Mouse (Mus musculus): ENCODE data around the gene Msl3l2. TPM values are rescaled to one million over a fixed set of nuclear protein-coding genes. Genes with fewer than 3 reads are reported as not detected.

Msl3l2 gene
- polyA plus RNA-seq, 1 experiment from 2014 or later: 5.1 TPM

DNA sequence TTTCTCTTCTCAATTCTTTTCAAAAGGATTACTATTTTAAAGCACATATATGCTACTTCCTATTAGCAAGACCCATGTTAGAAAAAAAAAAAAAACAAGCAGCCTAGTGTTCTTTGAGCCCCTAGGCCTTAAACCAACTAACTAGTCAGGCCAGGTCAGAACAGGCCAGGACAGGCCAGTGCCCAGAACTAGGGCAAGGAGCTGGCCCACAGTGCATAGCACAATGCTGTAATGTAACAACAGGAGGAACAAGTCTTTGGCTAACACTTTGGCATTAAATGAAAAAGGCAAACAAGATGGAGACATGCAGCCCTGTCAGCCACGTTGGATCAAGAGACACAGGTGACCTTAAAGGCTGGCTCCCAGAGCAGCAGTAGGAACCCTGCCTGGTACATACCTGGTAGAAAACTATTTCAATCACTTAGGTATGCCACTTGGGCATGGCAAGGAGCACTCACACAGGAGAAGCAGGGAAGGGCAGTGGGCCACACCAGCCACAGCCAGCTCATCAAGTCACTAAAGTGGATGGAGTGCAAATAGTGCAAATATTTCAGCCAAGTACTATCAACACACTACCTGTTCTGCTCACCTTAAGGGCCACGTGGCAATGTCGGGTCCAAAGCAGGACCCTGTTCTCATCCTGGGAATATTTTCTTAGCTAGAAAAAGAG is 6.9 kb upstream of the Msl3l2 start:
- Histone ChIP-seq H3K4me2 (replicated peaks; ENCODE audit: low read depth, low read length) (no peak overlapping the region), H3K9ac (replicated peaks; ENCODE audit: low read depth, low read length) (no peak overlapping the region), H3K27ac (ENCODE audit: low read length) (no peak overlapping the region), H3K9me3 (ENCODE audit: control insufficient read depth, low read depth, low read length) (no peaks in the 10 kb centered on the region), H3K27me3 (ENCODE audit: control insufficient read depth, insufficient read depth, low read length) (no peaks in the 10 kb centered on the region), H3K4me3 (ENCODE audit: low read depth, low read length) (no peak overlapping the region), H3K4me1 (ENCODE audit: control insufficient read depth, insufficient read depth, low read length) (no peaks in the 10 kb centered on the region), H3K36me3 (ENCODE audit: control insufficient read depth, insufficient read depth, low read length) (no peaks in the 10 kb centered on the region)
- 77% methylated on average over 3 of the region's 3 CpGs for WGBS
- ATAC-seq (ENCODE audit: insufficient number of reproducible peaks, insufficient read depth, low FRiP score, low read depth): no peak

DNA sequence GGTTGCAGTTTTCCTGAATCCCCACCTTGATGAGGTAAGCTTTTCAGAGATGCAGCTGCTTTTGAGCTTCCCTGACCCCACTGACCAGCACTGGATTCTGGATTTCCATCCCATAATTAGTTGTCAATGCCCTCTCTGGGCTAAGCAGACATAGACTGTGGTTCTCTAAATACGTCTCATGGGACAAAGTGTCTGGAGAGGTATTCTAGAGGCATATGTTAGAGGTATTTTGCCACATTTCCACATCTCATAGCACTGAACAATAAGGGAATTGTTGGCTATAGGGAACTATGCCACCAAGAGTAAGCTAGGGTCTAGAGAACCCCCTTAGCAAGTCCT is 248 bp downstream of the Msl3l2 start:
- Histone ChIP-seq H3K4me1 (ENCODE audit: control insufficient read depth, insufficient read depth, low read length) (no peaks in the 10 kb centered on the region), H3K36me3 (ENCODE audit: control insufficient read depth, insufficient read depth, low read length) (no peaks in the 10 kb centered on the region), H3K4me2 (replicated peaks; ENCODE audit: low read depth, low read length) (peak overlapping the region; percentile 42), H3K27me3 (ENCODE audit: control insufficient read depth, insufficient read depth, low read length) (no peaks in the 10 kb centered on the region), H3K4me3 (ENCODE audit: low read depth, low read length) (peak overlapping the region; percentile 22), H3K27ac (ENCODE audit: low read length) (no peak overlapping the region), H3K9ac (replicated peaks; ENCODE audit: low read depth, low read length) (0 out of 2 replicates have a peak overlapping the region, but pooled peaks have one; percentile 14), H3K9me3 (ENCODE audit: control insufficient read depth, low read depth, low read length) (no peaks in the 10 kb centered on the region)
- 50% methylated on average over 1 of the region's 1 CpGs for WGBS
- no peak for ATAC-seq (ENCODE audit: insufficient number of reproducible peaks, insufficient read depth, low FRiP score, low read depth)

DNA sequence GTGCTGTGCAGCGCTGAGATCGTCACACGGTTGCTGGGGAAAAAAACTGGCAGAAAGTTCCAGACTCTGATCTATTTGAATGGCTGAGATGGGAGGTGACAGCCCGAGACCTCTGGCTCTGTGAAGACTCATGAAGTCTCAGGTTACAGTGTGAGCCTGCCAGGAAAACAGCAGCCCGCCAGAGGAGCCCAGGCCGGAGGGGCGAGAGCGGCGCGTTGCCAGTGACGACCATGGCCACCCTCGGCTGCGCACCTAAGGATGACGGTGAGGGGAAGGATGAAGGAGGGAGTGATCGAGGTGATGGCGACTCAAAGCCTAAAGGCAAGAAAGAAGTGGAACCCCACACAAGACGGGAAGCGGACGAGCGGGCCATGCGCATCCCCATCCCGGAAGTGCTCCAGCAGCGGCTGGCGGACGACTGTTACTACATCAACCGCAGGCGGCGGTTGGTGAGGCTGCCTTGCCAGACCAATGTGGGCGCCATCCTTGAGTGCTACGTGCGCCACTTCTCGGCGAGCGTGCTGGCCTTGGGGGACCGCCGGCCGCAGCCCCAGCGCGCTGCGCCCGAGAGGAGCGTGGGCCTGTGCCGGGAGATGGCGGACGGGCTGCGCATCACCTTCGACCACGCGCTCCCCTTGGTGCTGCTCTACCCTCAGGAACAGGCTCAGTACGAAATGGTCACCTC is 8.4 kb downstream of the Msl3l2 start:
- H3K27ac ChIP-seq (ENCODE audit: low read length): peak overlapping the region; percentile 33; the same call in 1 of the 2 replicates
- peak overlapping the region; percentile 55 for H3K4me3 ChIP-seq (ENCODE audit: low read depth, low read length)
- WGBS: under 1% methylated on average over 50 of the region's 50 CpGs
- H3K9me3 ChIP-seq (ENCODE audit: control insufficient read depth, low read depth, low read length): no peaks in the 10 kb centered on the region
- peak overlapping the region; percentile 58 for H3K9ac ChIP-seq (replicated peaks; ENCODE audit: low read depth, low read length)
- peak overlapping the region; percentile 88 for H3K4me2 ChIP-seq (replicated peaks; ENCODE audit: low read depth, low read length)
- peak; percentile 88 for ATAC-seq (ENCODE audit: insufficient number of reproducible peaks, insufficient read depth, low FRiP score, low read depth)
- no peaks in the 10 kb centered on the region for H3K27me3 ChIP-seq (ENCODE audit: control insufficient read depth, insufficient read depth, low read length)
- H3K4me1 ChIP-seq (ENCODE audit: control insufficient read depth, insufficient read depth, low read length): peaks cover 10% of the 10 kb centered on the region
- no peaks in the 10 kb centered on the region for H3K36me3 ChIP-seq (ENCODE audit: control insufficient read depth, insufficient read depth, low read length)

DNA sequence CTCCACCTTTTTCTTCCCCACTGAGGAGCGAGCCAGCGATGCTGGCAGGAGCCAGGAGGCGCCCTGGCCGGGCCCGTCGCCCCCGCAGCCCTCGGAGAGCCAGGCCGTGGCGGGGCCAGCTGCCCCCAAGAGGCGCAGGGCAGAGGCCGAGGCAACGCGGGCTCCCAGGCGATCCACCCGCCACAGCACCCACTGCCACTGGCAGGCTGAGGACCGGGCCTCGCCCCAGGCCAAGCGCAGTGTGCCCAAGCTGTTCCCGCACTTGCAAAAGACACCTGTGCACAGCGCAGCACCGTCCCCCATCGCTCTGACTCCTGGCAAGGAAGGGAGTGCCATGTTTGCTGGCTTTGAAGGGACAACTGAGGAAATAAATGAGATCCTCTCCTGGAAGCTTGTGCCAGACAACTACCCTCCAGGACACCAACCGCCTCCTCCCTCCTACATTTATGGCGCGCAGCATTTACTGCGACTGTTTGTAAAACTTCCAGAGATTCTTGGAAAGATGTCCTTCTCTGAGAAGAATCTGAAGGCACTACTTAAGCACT is 9.0 kb downstream of the Msl3l2 start:
- H3K36me3 ChIP-seq (ENCODE audit: control insufficient read depth, insufficient read depth, low read length): no peaks in the 10 kb centered on the region
- peak; percentile 66 for ATAC-seq (ENCODE audit: insufficient number of reproducible peaks, insufficient read depth, low FRiP score, low read depth)
- no peaks in the 10 kb centered on the region for H3K27me3 ChIP-seq (ENCODE audit: control insufficient read depth, insufficient read depth, low read length)
- H3K4me1 ChIP-seq (ENCODE audit: control insufficient read depth, insufficient read depth, low read length): peaks cover 10% of the 10 kb centered on the region
- H3K4me2 ChIP-seq (replicated peaks; ENCODE audit: low read depth, low read length): peak overlapping the region; percentile 88
- H3K27ac ChIP-seq (ENCODE audit: low read length): peak overlapping the region; percentile 33; the same call in 1 of the 2 replicates
- no peaks in the 10 kb centered on the region for H3K9me3 ChIP-seq (ENCODE audit: control insufficient read depth, low read depth, low read length)
- peak overlapping the region; percentile 58 for H3K9ac ChIP-seq (replicated peaks; ENCODE audit: low read depth, low read length)
- 16% methylated on average over 27 of the region's 27 CpGs for WGBS
- peak overlapping the region; percentile 55 for H3K4me3 ChIP-seq (ENCODE audit: low read depth, low read length)

DNA sequence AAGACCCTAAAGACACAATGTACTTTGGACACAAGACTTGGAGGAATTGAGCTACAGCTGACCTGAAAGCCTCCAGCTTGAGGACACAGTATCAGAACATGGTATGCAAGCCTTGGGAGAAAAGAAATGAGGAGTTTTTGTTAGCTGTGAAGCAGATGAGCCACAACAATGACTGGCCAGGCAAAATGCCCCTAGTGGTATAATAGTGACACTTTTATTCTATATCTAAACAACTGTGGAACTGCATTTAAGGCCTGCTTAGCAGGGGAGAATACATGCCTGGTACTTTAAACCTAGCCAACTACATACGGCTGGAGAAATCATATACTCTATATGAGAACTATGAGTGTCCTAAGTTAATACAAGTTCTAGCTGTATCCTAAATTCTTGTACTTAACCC is 20.3 kb downstream of the Msl3l2 start:
- Histone ChIP-seq H3K36me3 (ENCODE audit: control insufficient read depth, insufficient read depth, low read length) (no peaks in the 10 kb centered on the region), H3K4me3 (ENCODE audit: low read depth, low read length) (no peak overlapping the region), H3K9me3 (ENCODE audit: control insufficient read depth, low read depth, low read length) (no peaks in the 10 kb centered on the region), H3K27me3 (ENCODE audit: control insufficient read depth, insufficient read depth, low read length) (no peaks in the 10 kb centered on the region), H3K9ac (replicated peaks; ENCODE audit: low read depth, low read length) (no peak overlapping the region), H3K27ac (ENCODE audit: low read length) (no peak overlapping the region), H3K4me2 (replicated peaks; ENCODE audit: low read depth, low read length) (no peak overlapping the region), H3K4me1 (ENCODE audit: control insufficient read depth, insufficient read depth, low read length) (no peaks in the 10 kb centered on the region)
- no peak for ATAC-seq (ENCODE audit: insufficient number of reproducible peaks, insufficient read depth, low FRiP score, low read depth)
- 94% methylated on average over 1 of the region's 1 CpGs for WGBS

DNA sequence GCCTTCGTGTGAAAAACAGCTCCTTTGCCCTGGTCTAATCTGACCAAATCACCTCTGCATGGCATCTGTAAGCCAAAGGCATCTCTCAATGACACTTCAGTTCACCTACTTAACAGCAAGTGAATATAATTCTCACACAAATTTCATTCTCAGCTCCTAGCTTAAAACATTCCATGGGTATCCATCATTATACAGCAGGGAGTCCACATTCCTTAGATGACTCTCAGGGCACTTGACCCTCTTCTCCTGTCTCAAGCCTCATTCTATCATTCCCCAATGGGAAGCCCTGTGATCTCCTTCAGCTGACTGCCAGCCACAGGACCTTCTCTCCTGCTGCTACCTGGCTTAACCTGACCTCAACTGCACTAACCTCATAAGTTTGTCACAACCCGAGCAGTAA is 22.9 kb downstream of the Msl3l2 start:
- Histone ChIP-seq H3K4me1 (ENCODE audit: control insufficient read depth, insufficient read depth, low read length) (no peaks in the 10 kb centered on the region), H3K4me2 (replicated peaks; ENCODE audit: low read depth, low read length) (no peak overlapping the region), H3K4me3 (ENCODE audit: low read depth, low read length) (no peak overlapping the region), H3K9me3 (ENCODE audit: control insufficient read depth, low read depth, low read length) (no peaks in the 10 kb centered on the region), H3K9ac (replicated peaks; ENCODE audit: low read depth, low read length) (no peak overlapping the region), H3K27ac (ENCODE audit: low read length) (no peak overlapping the region), H3K27me3 (ENCODE audit: control insufficient read depth, insufficient read depth, low read length) (no peaks in the 10 kb centered on the region), H3K36me3 (ENCODE audit: control insufficient read depth, insufficient read depth, low read length) (no peaks in the 10 kb centered on the region)
- no peak for ATAC-seq (ENCODE audit: insufficient number of reproducible peaks, insufficient read depth, low FRiP score, low read depth)
- 79% methylated on average over 2 of the region's 2 CpGs for WGBS

DNA sequence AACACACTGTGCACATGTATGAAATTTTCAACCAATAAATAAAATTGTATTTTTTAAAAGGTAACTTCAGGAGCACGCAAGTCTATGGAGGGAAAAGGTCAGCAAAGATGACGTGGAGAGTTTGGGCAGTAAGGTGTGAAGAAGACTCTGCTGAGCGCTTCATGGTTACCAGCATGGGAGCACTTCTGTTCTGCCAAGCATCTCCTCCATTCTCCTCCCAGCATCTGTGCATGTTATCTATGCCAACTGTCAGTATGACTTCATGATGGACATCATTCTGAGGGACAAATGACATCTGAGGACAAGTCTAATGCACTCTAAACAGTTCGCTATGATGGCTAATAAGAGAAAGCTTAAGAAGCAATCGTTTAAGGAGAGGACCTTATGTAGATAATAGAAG is 30.5 kb downstream of the Msl3l2 start:
- Histone ChIP-seq H3K27ac (ENCODE audit: low read length) (no peak overlapping the region), H3K27me3 (ENCODE audit: control insufficient read depth, insufficient read depth, low read length) (no peaks in the 10 kb centered on the region), H3K4me2 (replicated peaks; ENCODE audit: low read depth, low read length) (no peak overlapping the region), H3K9ac (replicated peaks; ENCODE audit: low read depth, low read length) (no peak overlapping the region), H3K4me3 (ENCODE audit: low read depth, low read length) (no peak overlapping the region), H3K36me3 (ENCODE audit: control insufficient read depth, insufficient read depth, low read length) (no peaks in the 10 kb centered on the region), H3K4me1 (ENCODE audit: control insufficient read depth, insufficient read depth, low read length) (no peaks in the 10 kb centered on the region), H3K9me3 (ENCODE audit: control insufficient read depth, low read depth, low read length) (no peaks in the 10 kb centered on the region)
- 92% methylated on average over 5 of the region's 5 CpGs for WGBS
- ATAC-seq (ENCODE audit: insufficient number of reproducible peaks, insufficient read depth, low FRiP score, low read depth): no peak

DNA sequence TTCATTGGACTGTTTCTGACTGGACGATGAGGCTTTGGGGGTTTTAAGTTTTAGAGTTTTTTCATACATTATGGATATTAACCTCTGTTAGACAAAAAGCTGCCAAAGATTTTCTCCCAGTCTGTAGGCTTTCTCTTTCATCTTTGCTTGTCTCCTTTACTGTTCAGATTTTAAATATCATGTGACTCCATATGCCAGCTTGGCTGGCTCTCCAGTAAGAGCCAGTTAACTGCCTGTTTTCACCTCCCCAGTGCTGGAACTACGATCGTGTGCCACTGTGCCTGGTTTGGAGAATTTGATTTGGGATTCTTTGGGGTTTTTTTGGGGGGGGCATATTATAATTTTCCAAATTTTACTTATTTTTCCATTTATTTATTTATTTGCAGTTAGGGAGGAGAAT is 42.2 kb downstream of the Msl3l2 start:
- Histone ChIP-seq H3K4me2 (replicated peaks; ENCODE audit: low read depth, low read length) (no peak overlapping the region), H3K27me3 (ENCODE audit: control insufficient read depth, insufficient read depth, low read length) (no peaks in the 10 kb centered on the region), H3K4me1 (ENCODE audit: control insufficient read depth, insufficient read depth, low read length) (no peaks in the 10 kb centered on the region), H3K4me3 (ENCODE audit: low read depth, low read length) (no peak overlapping the region), H3K9me3 (ENCODE audit: control insufficient read depth, low read depth, low read length) (no peaks in the 10 kb centered on the region), H3K9ac (replicated peaks; ENCODE audit: low read depth, low read length) (no peak overlapping the region), H3K27ac (ENCODE audit: low read length) (no peak overlapping the region), H3K36me3 (ENCODE audit: control insufficient read depth, insufficient read depth, low read length) (no peaks in the 10 kb centered on the region)
- no peak for ATAC-seq (ENCODE audit: insufficient number of reproducible peaks, insufficient read depth, low FRiP score, low read depth)
- WGBS: 94% methylated on average over 3 of the region's 3 CpGs

Data from stomach, embryonic 14.5 days (tissue).